Mouse (Mus musculus) neural tube, embryonic 11.5 days (tissue): ENCODE results near the gene 1190005I06Rik. TPM values are rescaled to one million over a fixed set of nuclear protein-coding genes. Genes with fewer than 3 reads are reported as not detected.

Source experiments
- ATAC-seq: fragments of 200-750 bp; cut with Nextera tagmentation; 2 replicates; pipeline ENCODE4 v1.8.0; 2017; ENCODE audit warnings: moderate number of reproducible peaks, mild to moderate bottlenecking, moderate TSS enrichment, moderate library complexity; ENCODE audit not compliant: insufficient read depth, low FRiP score, low TSS enrichment
- DNase-seq: peaks from one replicate; pipeline ENCODE4 v3.0.0-alpha.2; 2015; ENCODE audit warnings: low spot score
- H3K27ac ChIP-seq: fragments of 300-500 bp; sonication (generic); 2 replicates; pipeline ENCODE4 v1.5.1; 2014; ENCODE audit warnings: low read depth, mild to moderate bottlenecking, low read length
- H3K27me3 ChIP-seq: fragments of 300-500 bp; sonication (generic); 2 replicates; pipeline ENCODE4 v1.6.1; 2014; ENCODE audit warnings: mild to moderate bottlenecking, low read length, mixed read lengths; ENCODE audit not compliant: control insufficient read depth, insufficient read depth
- H3K36me3 ChIP-seq: fragments of 300-500 bp; sonication (generic); 2 replicates; pipeline ENCODE4 v1.6.1; 2014; ENCODE audit warnings: mild to moderate bottlenecking, low read length, moderate library complexity, mixed read lengths; ENCODE audit not compliant: control insufficient read depth, insufficient read depth
- H3K4me1 ChIP-seq: fragments of 300-500 bp; sonication (generic); 2 replicates; pipeline ENCODE4 v1.6.1; 2014; ENCODE audit warnings: low read length, mixed read lengths; ENCODE audit not compliant: control insufficient read depth, insufficient read depth
- H3K4me2 ChIP-seq: fragments of 300-500 bp; sonication (generic); 2 replicates; pipeline ENCODE4 v1.6.1; 2014; ENCODE audit warnings: low read depth, mild to moderate bottlenecking, moderate library complexity
- H3K4me3 ChIP-seq: fragments of 300-500 bp; sonication (generic); 2 replicates; pipeline ENCODE4 v1.5.1; 2014; ENCODE audit warnings: low read depth, low read length
- H3K9ac ChIP-seq: fragments of 300-500 bp; sonication (generic); 2 replicates; pipeline ENCODE4 v1.6.1; 2014; ENCODE audit warnings: mild to moderate bottlenecking, low read length
- H3K9me3 ChIP-seq: fragments of 300-500 bp; sonication (generic); 2 replicates; pipeline ENCODE4 v1.6.1; 2016; ENCODE audit warnings: low read length; ENCODE audit not compliant: control insufficient read depth
- WGBS: fragments of 180-500 bp; shearing (Covaris S2); extraction: QIAGEN DNeasy Blood & Tissue Kit; methylation state at CpG from one replicate; pipeline ENCODE4 v1.1.7; 2014; 5-methylcytosine and 5-hydroxymethylcytosine counted together
- polyA plus RNA-seq: library from polyadenylated mRNA; unstranded; fragments of >200 nt; fragmentation: Nextera tagmentation; extraction: Ambion mirVana; gene quantifications from 2 replicates; pipeline ENCODE4 v1.2.1, GENCODE M21; 2014

Gene 1190005I06Rik
- polyA plus RNA-seq, 1 experiment from 2014 or later, result 2.5 TPM

DNA sequence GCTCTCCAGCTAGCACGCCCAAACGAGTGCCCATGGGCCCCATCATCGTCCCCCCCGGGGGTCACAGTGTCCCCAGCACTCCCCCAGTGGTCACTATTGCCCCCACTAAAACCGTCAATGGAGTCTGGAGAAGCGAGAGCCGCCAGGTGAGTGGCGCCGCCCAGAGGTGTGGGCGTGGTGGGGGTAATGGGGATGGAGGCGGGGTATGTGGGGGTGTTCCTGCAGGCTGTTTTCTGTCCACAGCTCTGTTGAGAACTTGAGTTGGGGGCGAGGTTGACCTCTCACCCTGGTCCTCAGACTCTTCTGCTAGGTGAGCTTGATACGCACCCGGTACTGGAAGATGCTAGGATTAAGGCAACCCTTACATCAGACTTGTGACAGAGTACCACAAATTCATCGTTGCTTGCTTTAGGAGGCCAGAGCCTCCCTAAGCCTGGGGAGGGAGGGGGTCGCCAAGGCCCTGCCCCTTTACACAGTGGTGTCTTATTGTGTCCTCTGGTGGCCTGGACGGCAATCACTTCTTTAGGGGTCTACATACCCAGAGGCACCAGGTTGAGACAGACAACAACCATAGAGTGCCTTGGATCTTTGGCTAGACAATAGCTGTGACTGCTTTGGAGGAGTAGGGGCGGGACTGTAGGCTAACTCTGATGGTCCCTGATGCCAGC lies 84.6 kb downstream of the 1190005I06Rik start:
- Histone ChIP-seq H3K4me3 (no peak overlapping the region), H3K9me3 (no peaks in the 10 kb centered on the region), H3K4me1 (peaks cover 76% of the 10 kb centered on the region), H3K4me2 (no peak overlapping the region), H3K9ac (0 out of 2 replicates have a peak overlapping the region, but pooled peaks have one; percentile 3), H3K27me3 (no peaks in the 10 kb centered on the region), H3K36me3 (peaks cover 19% of the 10 kb centered on the region), H3K27ac (peak overlapping the region; percentile 67)
- DNase-seq, result no peak
- no peak for ATAC-seq
- WGBS, result 82% methylated on average over 18 of the region's 18 CpGs

DNA sequence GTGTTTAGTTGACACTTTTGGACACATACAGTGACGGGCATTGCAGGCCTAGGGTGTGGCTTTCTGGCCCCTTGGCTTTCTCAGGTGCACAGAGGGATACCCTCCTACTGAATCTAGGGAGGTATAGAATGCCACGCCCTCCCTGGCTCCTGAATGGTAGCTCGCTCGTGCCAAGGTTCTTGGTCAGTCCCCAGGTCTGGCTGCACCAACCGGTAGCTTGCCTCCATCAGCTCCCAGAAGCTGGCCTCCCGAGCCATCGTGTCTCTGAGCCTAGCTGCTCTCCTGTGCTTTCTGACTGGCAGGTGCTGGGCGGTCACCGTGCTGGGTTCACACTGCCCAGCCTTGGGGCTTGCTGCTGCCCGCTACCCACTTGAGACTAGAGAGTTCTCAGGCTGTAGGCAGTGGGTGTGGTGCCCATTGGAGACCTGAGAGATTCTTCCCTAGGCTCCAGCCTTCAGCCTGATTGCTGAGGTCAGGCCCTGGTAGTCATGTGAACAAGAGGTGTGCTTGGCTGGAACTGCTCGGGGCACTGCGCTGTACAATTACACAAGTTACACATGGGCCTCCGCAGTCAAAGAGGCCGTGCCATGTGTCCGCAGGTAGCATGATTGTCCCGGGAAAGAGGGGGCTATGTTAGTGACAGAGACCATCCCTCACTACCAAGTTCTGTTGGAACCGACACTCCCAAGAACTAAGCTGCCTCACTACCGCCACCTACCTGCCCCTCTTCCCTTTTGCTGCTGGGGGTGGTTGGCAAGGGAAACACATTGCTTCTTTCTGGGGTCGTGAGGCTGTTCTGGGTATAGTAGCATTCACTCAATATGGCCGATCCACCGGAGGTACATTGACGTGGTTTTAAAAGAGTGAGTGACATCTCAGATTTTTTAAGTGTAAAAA lies 85.6 kb downstream of the 1190005I06Rik start:
- DNase-seq, result no peak
- no peak overlapping the region; the same call in 1 of the 2 replicates for H3K9ac ChIP-seq
- H3K27me3 ChIP-seq, result no peaks in the 10 kb centered on the region
- no peaks in the 10 kb centered on the region for H3K9me3 ChIP-seq
- peaks cover 86% of the 10 kb centered on the region for H3K4me1 ChIP-seq
- peaks cover 9% of the 10 kb centered on the region for H3K36me3 ChIP-seq
- 86% methylated on average over 22 of the region's 22 CpGs for WGBS
- no peak overlapping the region for H3K4me2 ChIP-seq
- no peak overlapping the region for H3K4me3 ChIP-seq
- peak overlapping the region; percentile 67 for H3K27ac ChIP-seq
- ATAC-seq, result no peak

DNA sequence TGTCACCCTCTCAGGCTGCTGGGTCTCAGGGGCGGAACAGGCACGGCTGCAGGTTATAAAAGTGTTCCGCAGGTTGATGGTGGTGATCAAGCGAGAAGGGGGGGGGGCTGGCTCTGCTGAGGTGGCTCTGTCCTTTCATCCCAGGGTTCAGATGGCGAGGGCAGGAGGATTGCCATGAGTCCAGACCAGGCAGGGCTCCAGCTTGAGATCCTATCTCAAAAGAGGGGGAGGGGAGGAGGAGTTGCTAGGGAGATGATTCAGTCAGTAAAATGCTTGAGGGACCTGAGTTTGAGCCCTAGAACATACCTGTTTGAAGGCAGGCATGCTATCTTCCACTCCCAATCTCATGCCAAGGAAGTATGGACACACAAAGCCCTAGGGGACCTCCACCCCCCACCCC lies 86.9 kb downstream of the 1190005I06Rik start:
- no peaks in the 10 kb centered on the region for H3K27me3 ChIP-seq
- H3K4me2 ChIP-seq, result no peak overlapping the region
- DNase-seq (no peak), ATAC-seq (no peak)
- peaks cover 92% of the 10 kb centered on the region for H3K4me1 ChIP-seq
- no peak overlapping the region for H3K9ac ChIP-seq
- 59% methylated on average over 5 of the region's 5 CpGs for WGBS
- H3K36me3 ChIP-seq, result peaks cover 4% of the 10 kb centered on the region
- H3K4me3 ChIP-seq, result no peak overlapping the region
- peak overlapping the region; percentile 68; the same call in 1 of the 2 replicates for H3K27ac ChIP-seq
- no peaks in the 10 kb centered on the region for H3K9me3 ChIP-seq

DNA sequence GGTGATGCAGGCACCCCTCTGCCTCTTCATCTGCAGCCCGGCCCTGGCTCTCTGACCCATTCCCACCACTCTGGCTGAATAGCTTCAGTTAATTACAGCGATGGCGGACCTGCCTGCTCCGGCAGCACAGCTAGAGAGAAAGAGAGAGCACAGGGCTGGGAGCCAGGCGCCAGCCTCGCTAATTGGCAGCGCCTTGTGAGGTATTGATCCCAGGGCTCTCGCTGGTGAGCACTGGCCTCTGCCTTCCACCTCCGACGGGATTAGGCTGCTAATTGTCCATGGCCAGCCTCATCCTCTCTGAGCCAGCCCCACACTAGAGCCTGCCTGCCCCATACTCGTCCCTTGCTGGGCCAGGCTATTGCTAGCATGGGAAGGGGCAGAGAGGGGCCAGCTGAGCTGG lies 87.8 kb downstream of the 1190005I06Rik start:
- no peak overlapping the region; the same call in 1 of the 2 replicates for H3K4me2 ChIP-seq
- H3K27me3 ChIP-seq, result no peaks in the 10 kb centered on the region
- DNase-seq (peak; percentile 48), ATAC-seq (no peak)
- WGBS, result 19% methylated on average over 11 of the region's 11 CpGs
- peaks cover 90% of the 10 kb centered on the region for H3K4me1 ChIP-seq
- peaks cover 5% of the 10 kb centered on the region for H3K36me3 ChIP-seq
- no peak overlapping the region for H3K4me3 ChIP-seq
- H3K9ac ChIP-seq, result no peak overlapping the region
- peak overlapping the region; percentile 68 for H3K27ac ChIP-seq
- H3K9me3 ChIP-seq, result no peaks in the 10 kb centered on the region

Other genes starting within 250 kb of the 1190005I06Rik start
- 101 and 109 TPM in 2 replicates for gene Gins2, start 58.3 kb downstream of the 1190005I06Rik start, polyA plus RNA-seq
- 2.3 and 2.5 TPM in 2 replicates for gene Gm27021, start 20.4 kb upstream of the 1190005I06Rik start, polyA plus RNA-seq
- 920 and 934 TPM in 2 replicates for gene Cox4i1, start 20.6 kb upstream of the 1190005I06Rik start, polyA plus RNA-seq
- gene Emc8, start 20.9 kb upstream of the 1190005I06Rik start, polyA plus RNA-seq, result 274 and 290 TPM in 2 replicates
- gene Irf8, start 88.7 kb upstream of the 1190005I06Rik start, polyA plus RNA-seq, result 3.6 and 3.8 TPM in 2 replicates